Mouse (Mus musculus): ENCODE data around the gene Suclg2.

Gene Suclg2

DNA sequence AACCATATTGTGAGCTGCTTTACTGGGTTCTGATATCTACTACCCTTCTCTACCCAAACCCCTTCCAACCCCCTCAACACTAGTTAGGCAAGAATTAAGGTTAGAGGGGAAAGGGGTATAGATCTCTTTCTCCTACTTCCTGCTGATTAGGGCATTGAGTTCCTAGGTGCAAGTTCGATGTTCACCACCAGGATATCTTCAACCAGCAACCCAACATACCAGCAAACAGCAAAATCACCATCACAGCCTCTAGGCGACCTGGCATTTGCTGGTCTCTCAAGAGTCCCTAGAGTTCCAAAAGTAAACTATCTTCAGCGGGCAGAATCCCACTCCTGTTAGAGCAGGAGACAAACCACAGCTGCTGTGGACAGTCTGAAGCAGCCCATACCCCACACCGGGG, 33.4 kb downstream of the Suclg2 start:
- Histone ChIP-seq H3K4me1 (replicated peaks; ENCODE audit: low read depth, low read length) (0 out of 2 replicates have a peak, but pooled peaks cover 7% of the 10 kb centered on the region), H3K9me3 (ENCODE audit: low read length) (no peaks in the 10 kb centered on the region)
- TF ChIP-seq CTCF (conservative IDR thresholded peaks at IDR 0.05; ENCODE audit: low read length) = 0 out of 2 replicates have a peak, but pooled peaks have one; percentile 6
- no peak for TF ChIP-seq POU5F1 (IDR thresholded peaks at IDR 0.05; ENCODE audit: borderline replicate concordance, low read length)

GRCm38 (mm10) chr6:95679718-95680117, 38.9 kb downstream of the Suclg2 start:
- H3K4me3 ChIP-seq (replicated peaks; ENCODE audit: low read length) = no peak overlapping the region
- peaks cover 19% of the 10 kb centered on the region for H3K36me3 ChIP-seq (ENCODE audit: insufficient read depth, low read length)
- TF ChIP-seq CTCF (conservative IDR thresholded peaks at IDR 0.05; ENCODE audit: low read length) = no peak
- no peak for TF ChIP-seq NANOG (IDR thresholded peaks at IDR 0.05; ENCODE audit: borderline replicate concordance, low read length)
- no peak for TF ChIP-seq POU5F1 (IDR thresholded peaks at IDR 0.05; ENCODE audit: borderline replicate concordance, low read length)
- peaks cover 12% of the 10 kb centered on the region; the same call in 1 of the 2 replicates for H3K4me1 ChIP-seq (replicated peaks; ENCODE audit: low read depth, low read length)
- no peaks in the 10 kb centered on the region for H3K27me3 ChIP-seq (ENCODE audit: insufficient read depth, low read length)
- no peaks in the 10 kb centered on the region for H3K9me3 ChIP-seq (ENCODE audit: low read length)

More for the DNA sequence above, 33.4 kb downstream of the Suclg2 start:
- peaks cover 7% of the 10 kb centered on the region for H3K36me3 ChIP-seq (ENCODE audit: insufficient read depth, low read length)
- no peak overlapping the region for H3K4me3 ChIP-seq (replicated peaks; ENCODE audit: low read length)
- H3K27me3 ChIP-seq (ENCODE audit: insufficient read depth, low read length) = no peaks in the 10 kb centered on the region

GRCm38 (mm10) chr6:95679261-95679660, 39.3 kb downstream of the Suclg2 start:
- TF ChIP-seq NANOG (IDR thresholded peaks at IDR 0.05; ENCODE audit: borderline replicate concordance, low read length) = no peak
- no peak for TF ChIP-seq CTCF (conservative IDR thresholded peaks at IDR 0.05; ENCODE audit: low read length)
- TF ChIP-seq POU5F1 (IDR thresholded peaks at IDR 0.05; ENCODE audit: borderline replicate concordance, low read length) = no peak

DNA sequence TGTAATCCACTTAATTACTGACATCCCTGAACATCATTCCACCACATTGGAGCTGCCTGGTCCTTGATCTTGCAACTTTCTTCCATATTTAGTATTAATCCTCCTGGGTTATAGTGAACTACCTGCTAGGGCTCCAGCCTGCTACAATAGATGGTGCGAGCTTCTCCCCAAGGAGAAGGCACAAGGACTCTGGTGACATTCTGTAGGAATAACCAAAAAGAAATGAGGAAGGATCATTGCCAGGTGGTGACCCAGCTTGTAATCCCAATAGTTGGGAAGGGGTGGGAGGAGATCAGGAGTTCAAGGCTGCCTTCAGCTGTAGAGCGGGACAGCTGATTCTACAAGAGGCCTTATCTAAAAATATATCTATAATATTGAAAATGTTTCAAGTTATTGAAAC, 41.6 kb downstream of the Suclg2 start:
- no peaks in the 10 kb centered on the region for H3K9me3 ChIP-seq (ENCODE audit: low read length)
- peaks cover 15% of the 10 kb centered on the region for H3K36me3 ChIP-seq (ENCODE audit: insufficient read depth, low read length)
- no peak for TF ChIP-seq NANOG (IDR thresholded peaks at IDR 0.05; ENCODE audit: borderline replicate concordance, low read length)
- no peak for TF ChIP-seq CTCF (conservative IDR thresholded peaks at IDR 0.05; ENCODE audit: low read length)
- TF ChIP-seq POU5F1 (IDR thresholded peaks at IDR 0.05; ENCODE audit: borderline replicate concordance, low read length) = no peak
- no peak overlapping the region for H3K4me3 ChIP-seq (replicated peaks; ENCODE audit: low read length)
- peaks cover 11% of the 10 kb centered on the region; the same call in 1 of the 2 replicates for H3K4me1 ChIP-seq (replicated peaks; ENCODE audit: low read depth, low read length)
- H3K27me3 ChIP-seq (ENCODE audit: insufficient read depth, low read length) = no peaks in the 10 kb centered on the region

More at GRCm38 (mm10) chr6:95679261-95679660, 39.3 kb downstream of the Suclg2 start:
- Histone ChIP-seq H3K4me1 (replicated peaks; ENCODE audit: low read depth, low read length) (peaks cover 15% of the 10 kb centered on the region; the same call in 1 of the 2 replicates), H3K9me3 (ENCODE audit: low read length) (no peaks in the 10 kb centered on the region), H3K36me3 (ENCODE audit: insufficient read depth, low read length) (peaks cover 19% of the 10 kb centered on the region), H3K27me3 (ENCODE audit: insufficient read depth, low read length) (no peaks in the 10 kb centered on the region), H3K4me3 (replicated peaks; ENCODE audit: low read length) (no peak overlapping the region)

GRCm38 (mm10) chr6:95676439-95676838, 42.2 kb downstream of the Suclg2 start:
- TF ChIP-seq NANOG (IDR thresholded peaks at IDR 0.05; ENCODE audit: borderline replicate concordance, low read length) (no peak), POU5F1 (IDR thresholded peaks at IDR 0.05; ENCODE audit: borderline replicate concordance, low read length) (no peak), CTCF (conservative IDR thresholded peaks at IDR 0.05; ENCODE audit: low read length) (no peak)
- Histone ChIP-seq H3K4me3 (replicated peaks; ENCODE audit: low read length) (no peak overlapping the region), H3K27me3 (ENCODE audit: insufficient read depth, low read length) (no peaks in the 10 kb centered on the region), H3K4me1 (replicated peaks; ENCODE audit: low read depth, low read length) (peaks cover 11% of the 10 kb centered on the region; the same call in 1 of the 2 replicates), H3K9me3 (ENCODE audit: low read length) (no peaks in the 10 kb centered on the region), H3K36me3 (ENCODE audit: insufficient read depth, low read length) (peaks cover 15% of the 10 kb centered on the region)

- Histone ChIP-seq H3K4me3 (replicated peaks; ENCODE audit: low read length) (no peak overlapping the region), H3K9me3 (ENCODE audit: low read length) (no peaks in the 10 kb centered on the region), H3K36me3 (ENCODE audit: insufficient read depth, low read length) (peaks cover 11% of the 10 kb centered on the region), H3K27me3 (ENCODE audit: insufficient read depth, low read length) (no peaks in the 10 kb centered on the region), H3K4me1 (replicated peaks; ENCODE audit: low read depth, low read length) (peaks cover 11% of the 10 kb centered on the region; the same call in 1 of the 2 replicates)
- TF ChIP-seq POU5F1 (IDR thresholded peaks at IDR 0.05; ENCODE audit: borderline replicate concordance, low read length) (no peak), NANOG (IDR thresholded peaks at IDR 0.05; ENCODE audit: borderline replicate concordance, low read length) (no peak), CTCF (conservative IDR thresholded peaks at IDR 0.05; ENCODE audit: low read length) (no peak)
Observed at GRCm38 (mm10) chr6:95675059-95675705, 43.4 kb downstream of the Suclg2 start.

GRCm38 (mm10) chr6:95674651-95675050, 43.9 kb downstream of the Suclg2 start:
- H3K4me1 ChIP-seq (replicated peaks; ENCODE audit: low read depth, low read length) = peaks cover 11% of the 10 kb centered on the region; the same call in 1 of the 2 replicates
- TF ChIP-seq POU5F1 (IDR thresholded peaks at IDR 0.05; ENCODE audit: borderline replicate concordance, low read length) (no peak), CTCF (conservative IDR thresholded peaks at IDR 0.05; ENCODE audit: low read length) (no peak), NANOG (IDR thresholded peaks at IDR 0.05; ENCODE audit: borderline replicate concordance, low read length) (no peak)
- H3K4me3 ChIP-seq (replicated peaks; ENCODE audit: low read length) = no peak overlapping the region

DNA sequence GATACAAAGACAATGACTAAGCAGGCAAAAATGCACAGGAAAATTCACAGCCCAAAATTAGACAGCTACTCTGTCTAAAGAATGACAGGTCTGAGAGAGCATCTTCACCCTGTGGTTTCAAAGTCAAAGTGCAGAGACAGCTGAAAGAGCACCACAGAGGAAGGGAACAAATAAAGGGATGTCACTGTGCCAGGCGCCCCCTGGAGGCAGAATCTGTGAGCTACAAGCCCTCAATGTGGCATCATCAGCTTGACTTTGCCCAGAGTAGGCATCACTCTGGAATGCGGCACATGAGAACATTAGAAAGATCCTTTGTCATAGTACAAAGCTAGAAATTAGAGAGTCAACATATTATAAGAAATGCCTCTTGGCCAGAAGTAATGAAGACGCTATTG, 49.3 kb downstream of the Suclg2 start:
- no peaks in the 10 kb centered on the region for H3K9me3 ChIP-seq (ENCODE audit: low read length)
- no peaks in the 10 kb centered on the region for H3K4me1 ChIP-seq (replicated peaks; ENCODE audit: low read depth, low read length)
- TF ChIP-seq CTCF (conservative IDR thresholded peaks at IDR 0.05; ENCODE audit: low read length) (peak; percentile 78), POU5F1 (IDR thresholded peaks at IDR 0.05; ENCODE audit: borderline replicate concordance, low read length) (no peak), NANOG (IDR thresholded peaks at IDR 0.05; ENCODE audit: borderline replicate concordance, low read length) (no peak)
- H3K4me3 ChIP-seq (replicated peaks; ENCODE audit: low read length) = no peak overlapping the region
- peaks cover 13% of the 10 kb centered on the region; the same call in 1 of the 2 replicates for H3K36me3 ChIP-seq (ENCODE audit: insufficient read depth, low read length)
- no peaks in the 10 kb centered on the region for H3K27me3 ChIP-seq (ENCODE audit: insufficient read depth, low read length)

More at GRCm38 (mm10) chr6:95674651-95675050, 43.9 kb downstream of the Suclg2 start:
- H3K9me3 ChIP-seq (ENCODE audit: low read length) = no peaks in the 10 kb centered on the region
- no peaks in the 10 kb centered on the region for H3K27me3 ChIP-seq (ENCODE audit: insufficient read depth, low read length)
- 0 out of 2 replicates have a peak, but pooled peaks cover 5% of the 10 kb centered on the region for H3K36me3 ChIP-seq (ENCODE audit: insufficient read depth, low read length)

Data from E14TG2a.4 (cell line).